Mouse (Mus musculus) megakaryocyte, embryonic 14.5 days (primary cell): ENCODE measurements around the gene Eif3i.

Experiments
- FLI1 ChIP-seq: IDR thresholded peaks from 2 replicates; pipeline ENCODE4 v1.6.1; 2012; ENCODE audit warnings: low read length, inconsistent platforms, mixed read lengths
- GATA1 ChIP-seq: IDR thresholded peaks from 3 replicates; pipeline ENCODE4 v1.6.1; 2012; ENCODE audit warnings: mixed read lengths, low read length, inconsistent platforms, borderline replicate concordance

- no peak for TF ChIP-seq GATA1
- TF ChIP-seq FLI1, result no peak
These were observed 32.1 kb downstream of the Eif3i start for GRCm38 (mm10) chr4:129568366-129568765.
